Mouse (Mus musculus) erythroid progenitor cell, adult 5-6 weeks (primary cell): ENCODE measurements around the gene Nr1h3. TPM values are rescaled to one million over a fixed set of nuclear protein-coding genes. Genes with fewer than 3 reads are reported as not detected.

Experiments used
- ATAC-seq: replicated peaks from 2 replicates; pipeline ENCODE4 v1.8.0; 2016; ENCODE audit warnings: moderate number of reproducible peaks, mild to moderate bottlenecking, moderate TSS enrichment, inconsistent platforms; ENCODE audit not compliant: poor library complexity, low FRiP score, severe bottlenecking
- total RNA-seq, 2 experiments: library from RNA; stranded (forward) in 1 of 2; stranded (reverse) in 1 of 2; fragments of 150-400 nt in 1 of 2; fragments of 186-747, 209-891 nt in 1 of 2; gene quantifications; 2 replicates each; pipeline versions ENCODE4 v1.2.3 to v1.2.4; 2015 to 2017; ENCODE audit warnings: low replicate concordance in 2 of 2

Nr1h3 gene
- total RNA-seq, 2 experiments from 2014 or later, result 4.6 TPM; not detected in 1

DNA sequence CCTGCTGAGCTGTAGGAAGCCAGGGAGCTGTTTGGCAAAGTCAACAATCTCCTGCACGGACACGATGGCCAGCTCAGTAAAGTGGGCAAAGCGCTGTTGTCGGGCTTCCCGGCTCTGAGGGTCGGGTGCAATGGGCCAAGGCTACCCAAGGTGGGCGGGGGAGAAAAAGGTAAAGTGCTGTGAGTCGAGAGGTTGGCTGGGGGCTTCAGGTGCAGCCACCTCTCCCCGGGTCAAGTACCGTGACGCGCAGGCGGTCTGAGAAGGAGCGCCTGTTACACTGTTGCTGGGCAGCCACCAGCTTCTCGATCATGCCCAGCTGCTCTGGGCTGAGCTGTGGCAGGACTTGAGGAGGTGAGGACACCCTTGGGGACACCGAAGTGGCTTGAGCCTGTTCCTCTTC is 12.1 kb downstream of the Nr1h3 start:
- no peak for ATAC-seq

DNA sequence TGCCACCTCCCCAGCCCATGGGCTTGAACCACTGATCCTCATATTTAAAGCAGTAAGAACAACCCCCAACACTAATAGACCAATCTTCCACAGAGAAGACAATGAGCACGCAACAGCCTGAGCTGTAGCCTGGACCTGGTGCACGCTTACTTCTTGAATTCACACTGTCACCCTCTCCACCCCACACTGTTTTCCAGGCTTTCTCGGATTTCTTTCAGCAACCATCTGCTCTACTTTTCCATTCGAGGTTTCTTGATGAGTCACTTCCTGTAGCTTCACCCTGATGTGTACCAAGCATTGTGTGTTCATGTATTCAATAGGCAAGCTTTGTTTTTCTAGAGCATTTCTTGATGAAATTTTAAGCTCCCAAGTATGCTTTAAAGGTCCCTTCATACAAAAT is 15.2 kb downstream of the Nr1h3 start:
- ATAC-seq, result no peak

DNA sequence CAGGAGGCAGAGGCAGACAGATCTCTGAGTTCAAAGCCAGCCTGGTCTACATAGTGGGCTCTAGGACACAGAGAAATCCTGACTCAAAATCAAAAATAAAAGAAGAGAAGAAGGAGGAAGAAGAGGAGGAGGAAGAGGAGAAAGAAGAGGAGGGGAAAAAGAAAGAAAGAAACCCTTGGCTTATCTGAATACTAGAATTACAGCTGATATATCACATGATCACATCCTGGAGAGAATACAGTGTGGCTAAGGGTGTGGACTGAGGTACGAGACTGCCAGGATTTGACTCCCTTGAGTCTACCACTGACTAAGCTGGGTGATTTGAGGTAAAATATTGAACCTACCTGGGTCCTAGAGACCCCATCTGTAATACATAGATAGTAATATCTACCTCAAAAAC is 16.4 kb downstream of the Nr1h3 start:
- ATAC-seq, result no peak

DNA sequence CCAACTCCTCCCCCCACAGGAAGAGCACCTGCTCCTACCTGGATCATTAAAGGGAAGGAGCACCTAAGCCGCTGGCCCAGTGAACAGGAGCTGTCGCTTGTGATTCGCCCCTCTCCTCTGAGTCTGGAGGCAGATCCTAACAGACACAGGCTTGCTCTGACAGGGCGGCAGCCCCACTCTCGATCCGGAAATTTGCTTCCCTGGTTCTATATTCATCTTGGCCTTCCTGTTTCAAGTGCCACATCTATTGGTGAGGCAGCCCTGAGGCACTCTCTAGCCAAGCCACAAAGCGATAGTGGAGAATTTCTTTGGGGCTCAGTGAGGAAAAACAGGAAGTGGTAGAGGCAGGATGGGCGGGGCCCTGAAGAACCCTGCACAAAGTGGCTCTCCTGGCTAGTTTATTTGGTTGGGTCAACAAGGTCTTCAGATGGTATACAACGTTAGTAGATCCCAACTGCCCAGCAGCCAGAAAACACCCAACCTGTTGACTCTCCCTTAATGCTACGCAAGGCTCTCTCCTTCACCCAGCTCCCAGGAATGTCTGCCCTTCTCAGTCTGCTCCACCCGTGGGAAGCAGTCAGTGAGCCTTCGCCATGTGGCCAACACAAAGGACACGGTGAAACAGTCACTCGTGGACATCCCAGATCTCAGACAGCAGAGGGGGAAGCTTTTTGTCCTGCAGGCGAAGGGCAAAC is 18.8 kb downstream of the Nr1h3 start, which contains the start of gene Madd:
TSS of gene Madd (minus strand) at position 127 of the 695 bp plus-strand sequence.
- peak; percentile 33 for ATAC-seq

DNA sequence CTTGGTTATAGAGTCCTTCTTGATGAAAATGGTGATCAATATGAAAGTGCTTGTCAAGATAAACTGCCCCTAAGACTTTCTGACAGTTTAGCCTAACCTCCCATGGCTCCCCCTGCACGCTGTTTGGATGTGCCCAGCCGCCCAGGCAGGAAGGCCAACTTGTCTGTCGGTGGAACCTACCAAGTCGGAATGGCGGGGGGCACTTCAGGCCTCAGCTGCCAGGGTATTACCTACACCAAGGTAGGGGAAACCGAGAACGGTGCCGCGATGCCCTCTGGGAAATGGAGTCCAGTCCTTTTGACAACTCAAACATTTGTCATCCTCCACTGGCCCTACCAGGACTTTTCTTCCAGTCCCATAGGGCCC is 19.5 kb downstream of the Nr1h3 start:
- ATAC-seq, result peak; percentile 94

DNA sequence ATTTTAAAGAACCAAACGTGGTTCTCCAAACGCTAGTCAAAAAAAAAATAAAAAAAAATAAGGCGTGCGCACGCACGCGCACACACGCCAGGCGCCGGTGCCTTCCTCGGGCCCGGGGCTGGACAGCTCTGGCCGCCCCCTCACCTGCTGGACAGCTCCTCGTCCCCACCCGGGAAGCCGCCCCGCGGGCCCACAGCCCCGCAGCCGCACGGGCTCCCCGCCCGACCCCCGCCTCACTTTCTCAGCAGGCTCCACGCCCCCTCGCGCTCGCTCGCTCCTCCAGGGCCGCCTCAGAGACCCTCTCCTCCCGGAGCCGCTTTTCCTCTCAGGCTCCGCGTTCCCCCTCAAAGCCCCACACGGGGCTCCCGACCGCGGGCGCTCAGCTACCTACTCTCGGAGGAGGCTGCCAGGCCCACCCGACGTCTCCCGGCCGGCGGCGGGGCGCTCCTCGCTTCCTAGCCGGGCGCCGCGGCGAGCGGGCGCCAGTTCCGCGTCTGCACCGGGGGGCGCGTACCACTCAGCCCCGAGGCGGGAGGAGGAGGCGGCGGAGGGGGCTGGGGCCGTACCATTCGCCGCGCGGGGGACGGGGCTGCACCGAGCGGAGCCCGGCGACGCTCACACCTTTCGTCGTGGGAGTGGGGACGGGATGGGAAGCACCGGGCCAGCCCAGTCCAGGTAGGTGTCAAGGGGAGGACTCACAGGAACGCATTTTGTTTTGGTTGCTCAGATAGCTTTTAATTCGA is 20.1 kb downstream of the Nr1h3 start:
- ATAC-seq, result peak; percentile 88

DNA sequence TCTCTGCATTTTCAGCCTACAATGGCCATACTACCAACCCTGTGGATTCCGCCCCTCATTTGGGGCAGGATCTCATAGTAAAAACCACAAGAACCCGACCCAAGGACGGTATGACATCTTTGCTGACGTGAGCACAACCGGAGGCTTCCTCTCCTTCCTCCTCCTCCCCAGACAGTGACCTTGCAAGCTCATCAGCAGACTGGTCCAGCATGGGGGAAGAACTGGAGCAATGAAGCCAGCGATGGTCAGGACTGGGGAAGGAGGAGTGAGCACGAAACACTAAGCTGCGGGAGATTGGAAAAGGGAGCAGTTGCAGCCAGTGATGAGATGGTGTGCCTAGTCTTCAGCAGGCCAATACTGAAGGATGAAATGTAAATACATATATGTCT is 20.6 kb downstream of the Nr1h3 start:
- no peak for ATAC-seq

DNA sequence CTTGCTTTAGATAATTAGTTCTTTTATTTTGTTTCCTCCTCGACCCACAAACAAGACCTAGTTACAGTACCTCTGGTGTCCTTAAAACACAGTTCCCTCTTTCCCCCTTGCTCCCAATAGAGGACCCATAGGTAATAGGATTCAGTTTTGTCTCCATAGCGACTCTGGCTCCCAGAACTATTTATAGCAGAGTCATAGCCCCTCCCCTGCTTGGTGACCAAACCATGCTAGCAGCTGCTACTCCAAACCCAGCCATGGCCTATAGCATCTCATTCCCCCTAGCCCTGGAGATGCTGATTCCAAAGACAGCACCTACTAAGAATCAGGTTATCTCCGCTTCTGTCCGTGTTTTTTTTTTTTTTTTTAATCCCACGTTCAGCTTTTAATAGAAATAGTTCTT is 21.9 kb downstream of the Nr1h3 start:
- ATAC-seq, result no peak

DNA sequence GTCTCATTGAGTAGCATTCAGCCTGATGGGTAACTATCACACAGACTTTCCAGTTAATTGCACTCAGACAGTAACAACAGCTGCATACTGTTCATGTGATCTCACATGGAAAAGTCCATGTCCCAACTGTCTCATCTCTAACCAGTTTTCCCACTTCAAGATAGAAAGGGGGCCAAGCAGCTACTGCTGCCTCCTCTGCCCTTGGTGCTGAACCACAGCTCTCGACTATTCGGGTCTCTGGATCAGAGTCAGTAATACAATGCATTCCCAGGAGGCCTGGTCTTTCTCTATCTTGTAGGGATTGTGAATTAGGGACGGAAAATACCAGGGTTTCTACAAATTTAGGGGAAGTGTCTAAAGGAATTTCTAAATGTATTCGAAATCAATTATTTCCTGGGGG is 22.8 kb downstream of the Nr1h3 start:
- ATAC-seq, result no peak

DNA sequence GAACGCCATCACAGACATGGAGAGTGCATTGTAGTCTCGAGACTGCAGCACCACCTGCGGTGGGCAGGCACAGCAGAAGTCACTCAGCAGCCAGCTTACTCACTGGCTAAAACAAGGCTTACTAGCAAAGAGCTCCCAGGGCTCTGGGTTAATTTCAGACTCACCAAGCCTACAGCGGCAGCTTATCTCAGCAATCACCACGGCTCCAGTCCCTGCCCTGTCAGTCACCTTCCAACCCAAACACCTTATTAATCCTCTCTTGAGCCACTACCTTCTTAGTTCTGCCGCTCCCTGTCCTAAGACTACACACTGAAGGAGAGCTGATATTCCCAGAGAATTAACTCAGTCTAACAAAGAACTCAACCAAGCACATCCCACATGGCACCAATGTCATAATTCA is 26.4 kb downstream of the Nr1h3 start:
- no peak for ATAC-seq

DNA sequence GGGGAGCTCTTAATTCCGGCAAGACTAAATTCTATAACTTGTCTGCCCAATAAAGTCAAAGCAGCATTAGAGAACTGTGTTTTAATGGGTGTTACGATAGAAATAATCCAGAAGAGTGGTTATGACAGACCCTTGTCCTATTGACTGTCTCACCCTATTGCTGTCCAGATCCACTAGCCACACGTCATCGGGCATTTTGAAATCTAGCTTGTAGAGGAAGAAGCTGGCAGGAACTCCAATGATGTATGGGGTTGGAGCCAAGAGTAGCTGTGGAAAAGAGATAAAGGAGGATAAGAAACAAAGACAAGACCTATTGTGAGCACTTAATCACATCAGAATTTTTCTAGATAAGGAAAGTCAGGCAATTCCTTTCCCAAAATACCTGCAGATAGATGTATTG is 27.1 kb downstream of the Nr1h3 start:
- no peak for ATAC-seq

DNA sequence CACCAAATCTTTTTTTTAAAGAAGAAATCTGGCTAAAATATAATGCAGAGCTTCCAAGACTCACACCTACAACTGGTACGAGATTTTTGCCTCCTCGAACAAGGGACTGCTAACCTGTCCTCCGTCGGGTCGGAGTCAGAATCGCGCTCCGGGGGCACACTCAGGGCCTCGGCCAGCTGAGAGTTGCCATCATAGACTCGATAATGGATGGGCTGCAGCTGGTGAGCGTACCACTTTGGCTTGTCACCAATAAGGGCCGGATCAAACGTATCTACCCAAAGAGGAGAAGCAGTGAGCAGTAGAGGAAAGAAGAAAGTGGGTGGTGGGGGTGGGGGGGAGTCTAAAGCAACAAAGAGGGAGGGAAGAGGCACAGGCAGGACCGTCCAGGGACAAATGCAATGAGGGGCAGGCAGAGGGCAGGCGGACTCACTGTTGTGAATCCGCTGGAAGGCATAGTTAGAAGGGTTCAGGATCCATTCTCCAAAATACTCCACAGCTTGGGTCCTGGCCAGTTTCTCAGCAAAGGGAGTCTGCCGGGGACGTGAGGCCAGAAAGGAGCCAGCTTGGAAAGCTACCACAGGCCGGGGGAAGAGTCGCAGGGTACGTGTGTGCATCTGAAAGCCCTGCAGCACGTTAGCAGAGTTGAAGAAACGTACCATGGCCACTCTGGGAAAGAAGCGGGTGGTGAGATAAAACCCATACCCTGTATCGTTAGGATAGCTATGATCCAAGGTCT is 32.9 kb downstream of the Nr1h3 start:
- no peak for ATAC-seq

DNA sequence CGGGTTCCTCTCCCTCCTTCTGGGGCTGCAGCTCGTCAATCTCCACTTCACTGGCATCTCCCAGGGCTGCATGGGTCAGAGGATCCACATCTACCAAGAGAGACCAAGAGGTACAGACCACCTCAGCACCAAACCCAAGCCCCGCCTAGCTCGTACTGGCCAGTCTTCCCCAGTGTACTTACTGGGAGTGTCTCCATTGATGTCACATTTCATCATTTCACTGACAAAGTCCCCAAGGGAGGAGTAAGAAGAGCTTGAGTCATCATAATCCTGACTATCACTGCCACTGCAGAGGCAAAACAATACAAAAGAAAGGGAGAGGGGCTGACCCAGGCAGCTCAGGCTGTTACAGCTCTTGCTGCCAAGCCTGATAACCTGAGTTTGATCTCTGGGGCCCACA is 35.0 kb downstream of the Nr1h3 start:
- ATAC-seq, result no peak

DNA sequence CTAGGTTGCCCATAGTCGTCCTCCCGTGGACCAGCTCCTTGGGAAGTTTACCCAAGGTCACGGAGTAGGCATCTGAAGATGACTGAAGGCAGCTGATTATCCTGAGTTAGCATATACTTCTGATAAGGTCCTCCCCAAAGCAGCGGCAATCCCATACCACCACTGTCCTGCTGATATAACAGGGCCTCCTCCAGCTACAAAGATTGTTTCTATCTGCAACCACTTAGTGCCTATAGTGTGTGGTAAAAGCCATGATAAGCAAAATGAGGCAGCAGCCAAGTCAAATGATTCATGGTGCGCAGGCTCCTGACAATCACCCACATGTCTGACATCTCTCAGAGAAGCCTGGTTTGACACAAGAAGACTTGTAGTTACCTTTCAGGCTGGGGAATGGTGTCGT is 37.6 kb downstream of the Nr1h3 start:
- ATAC-seq, result no peak

DNA sequence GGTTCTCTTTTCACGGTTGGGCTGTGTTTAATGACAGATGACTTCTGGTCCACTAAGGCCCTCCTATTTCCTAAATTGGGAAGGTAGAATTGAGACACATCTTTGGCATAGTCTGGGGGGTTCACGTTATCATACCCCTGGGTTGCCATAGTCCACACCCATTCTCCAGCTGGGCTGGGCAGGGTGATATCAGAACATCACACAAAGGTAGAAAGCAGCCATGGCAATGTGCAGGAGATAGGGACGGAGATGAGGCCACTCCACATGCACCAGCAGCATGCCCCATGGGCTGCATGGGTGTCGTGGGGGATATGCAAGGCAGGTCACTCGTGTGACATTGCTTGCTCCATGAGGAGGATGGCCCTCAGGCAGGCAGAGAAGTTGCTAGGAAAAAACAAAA is 39.1 kb downstream of the Nr1h3 start:
- ATAC-seq, result no peak

DNA sequence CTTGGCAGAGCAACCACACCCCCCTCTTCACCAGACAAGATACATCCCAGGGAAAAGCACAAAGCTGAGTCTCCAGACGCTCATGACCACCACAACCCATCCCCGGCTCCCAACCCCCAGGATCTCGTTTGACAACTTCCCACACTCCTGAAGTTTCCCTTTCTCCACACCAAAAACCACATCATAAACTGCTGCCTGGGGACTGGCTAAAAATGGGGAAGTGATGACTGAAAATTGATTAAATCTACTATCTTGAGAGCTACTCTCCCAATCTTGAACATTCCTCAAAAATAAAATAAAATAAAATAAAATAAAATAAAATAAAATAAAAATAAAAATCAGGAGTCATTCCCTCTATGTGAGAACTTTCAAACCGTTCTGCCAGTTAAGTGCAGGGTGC is 39.7 kb downstream of the Nr1h3 start:
- ATAC-seq, result no peak

DNA sequence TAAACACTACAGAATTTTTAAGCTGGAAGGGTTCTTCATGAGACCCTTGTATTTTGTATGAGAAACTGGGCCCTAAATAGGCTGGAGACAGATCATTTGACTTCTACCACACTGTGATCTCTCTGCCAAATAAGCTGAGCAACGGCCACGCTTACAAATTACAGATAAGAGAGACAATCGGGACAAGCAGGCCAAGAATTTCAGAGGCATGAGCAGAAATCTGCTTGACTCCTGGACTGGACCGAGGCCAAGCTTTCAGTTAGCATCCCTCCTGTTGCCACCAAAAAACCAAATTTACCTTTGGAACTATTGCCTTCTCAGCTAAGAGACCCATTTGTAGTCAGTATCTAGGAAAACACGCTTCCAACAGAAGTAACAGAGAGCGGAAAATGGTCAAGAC is 42.0 kb downstream of the Nr1h3 start:
- ATAC-seq, result no peak

DNA sequence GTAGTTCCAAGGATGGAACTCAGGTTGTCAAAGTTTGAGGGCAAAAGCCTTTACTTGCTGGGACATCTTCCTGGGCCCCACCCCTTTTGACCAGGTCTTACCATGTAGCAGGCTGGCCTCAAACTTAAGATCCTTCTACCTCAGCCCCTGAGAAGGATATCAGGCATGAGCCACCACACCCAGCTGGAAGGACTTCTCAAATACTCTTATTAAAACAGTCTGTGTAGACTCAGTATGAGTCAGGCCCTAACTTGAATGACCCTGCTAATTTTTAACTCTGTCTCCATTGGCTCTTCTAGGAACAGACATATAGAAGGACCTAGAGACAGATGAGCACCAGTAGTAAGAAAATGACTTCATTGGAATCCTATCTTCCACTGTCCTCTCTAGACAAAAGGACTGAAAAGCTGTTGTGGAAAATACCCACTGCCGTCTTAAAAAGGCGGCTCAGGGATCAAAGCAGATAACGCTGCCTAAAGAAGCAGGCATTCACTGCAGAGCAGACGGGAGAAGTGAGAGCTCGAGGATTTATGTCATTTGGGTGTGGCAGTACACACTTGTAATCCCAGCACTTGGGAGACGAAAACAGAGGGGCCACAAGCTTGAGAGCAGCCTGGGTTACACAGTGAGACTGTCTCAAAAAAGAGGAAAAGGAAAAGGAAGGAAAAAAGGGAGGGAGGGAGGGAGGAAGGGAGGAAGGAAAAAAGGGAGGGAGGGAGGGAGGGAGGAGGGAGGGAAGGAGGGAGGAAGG is 45.5 kb downstream of the Nr1h3 start:
- no peak for ATAC-seq

DNA sequence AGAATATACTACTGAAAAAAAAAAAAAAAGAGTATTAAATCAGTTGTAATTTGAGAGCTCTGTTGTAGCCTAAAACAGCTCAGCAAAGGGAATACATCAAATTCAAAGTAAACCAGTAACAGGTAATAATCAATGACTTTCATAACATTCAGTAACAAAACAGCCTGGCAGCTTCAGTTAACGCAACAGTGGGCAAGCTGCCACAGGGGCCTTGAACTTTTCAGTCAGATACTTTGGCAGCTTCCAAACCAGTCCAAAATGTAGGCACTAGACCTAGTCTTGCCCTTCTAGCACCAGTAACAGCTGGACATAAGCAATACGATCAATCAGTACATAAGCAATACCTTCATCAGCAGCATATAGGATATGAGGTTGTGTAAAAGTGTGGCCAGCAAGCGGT is 48.5 kb downstream of the Nr1h3 start:
- ATAC-seq, result no peak

DNA sequence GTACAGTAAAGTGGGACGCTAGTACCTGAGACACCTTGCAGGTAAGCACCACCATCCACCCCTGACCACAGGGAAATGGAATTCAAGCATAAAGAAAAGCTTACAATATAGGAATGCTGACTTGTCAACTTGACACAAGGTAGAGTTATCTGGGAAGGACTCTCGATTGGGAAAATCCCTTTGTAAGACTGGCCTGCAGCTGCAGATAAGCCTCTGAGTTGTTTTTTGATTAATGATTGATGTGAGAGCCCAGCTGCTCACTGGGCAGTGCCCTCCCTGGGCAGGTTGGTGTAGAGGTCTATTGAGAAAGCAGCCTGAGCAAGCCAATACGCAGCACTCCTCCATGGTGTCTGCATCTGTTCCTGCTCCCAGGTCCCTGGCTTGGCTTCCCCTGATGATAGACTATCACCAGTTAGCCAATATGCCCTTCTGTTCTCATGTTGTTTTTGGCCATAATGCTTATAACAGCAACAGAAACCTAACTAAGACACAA is 49.7 kb downstream of the Nr1h3 start:
- no peak for ATAC-seq
